Mouse (Mus musculus) erythroblast, embryonic 14.5 days (primary cell): ENCODE results near the gene Ypel2. TPM values are rescaled to one million over a fixed set of nuclear protein-coding genes. Genes with fewer than 3 reads are reported as not detected.

Source experiments
- H3K27me3 ChIP-seq: 2 replicates; pipeline ENCODE4 v1.6.1; 2012; ENCODE audit warnings: inconsistent platforms; ENCODE audit not compliant: control insufficient read depth
- H3K36me3 ChIP-seq: 2 replicates; pipeline ENCODE4 v1.6.1; 2012; ENCODE audit warnings: mild to moderate bottlenecking, inconsistent platforms; ENCODE audit not compliant: control insufficient read depth
- H3K4me1 ChIP-seq: 2 replicates; pipeline ENCODE4 v1.6.1; 2012; ENCODE audit warnings: inconsistent platforms; ENCODE audit not compliant: control insufficient read depth
- H3K4me3 ChIP-seq: replicated peaks from 2 replicates; pipeline ENCODE3; 2012; ENCODE audit warnings: moderate library complexity, mild to moderate bottlenecking, inconsistent platforms
- H3K9me3 ChIP-seq: 2 replicates; pipeline ENCODE4 v1.6.1; 2012; ENCODE audit warnings: low read length, inconsistent platforms, mixed read lengths; ENCODE audit not compliant: control insufficient read depth
- GATA1 ChIP-seq: IDR thresholded peaks from 2 replicates; pipeline ENCODE4 v1.6.1; 2012; ENCODE audit warnings: low read length, inconsistent platforms, mixed read lengths
- TAL1 ChIP-seq: IDR thresholded peaks from 3 replicates; pipeline ENCODE4 v1.6.1; 2012; ENCODE audit warnings: low read length, inconsistent platforms, mixed read lengths
- polyA plus RNA-seq: library from polyadenylated mRNA; stranded (reverse); fragments of >175 nt; gene quantifications from 2 replicates; pipeline ENCODE4 v1.2.3, GENCODE M21; 2012

Gene Ypel2
- polyA plus RNA-seq, 1 experiment, result 0.01 TPM

- Histone ChIP-seq H3K9me3 (no peaks in the 10 kb centered on the region), H3K27me3 (no peaks in the 10 kb centered on the region), H3K4me3 (no peak overlapping the region), H3K4me1 (peaks cover 10% of the 10 kb centered on the region), H3K36me3 (no peaks in the 10 kb centered on the region)
- TF ChIP-seq TAL1 (no peak), GATA1 (no peak)
Measured at GRCm38 (mm10) chr11:86958182-86958581, 35.3 kb downstream of the Ypel2 start.

GRCm38 (mm10) chr11:86956363-86956762, 37.1 kb downstream of the Ypel2 start:
- H3K36me3 ChIP-seq, result no peaks in the 10 kb centered on the region
- TF ChIP-seq TAL1 (no peak), GATA1 (no peak)
- no peaks in the 10 kb centered on the region for H3K9me3 ChIP-seq
- no peaks in the 10 kb centered on the region for H3K4me1 ChIP-seq
- H3K27me3 ChIP-seq, result no peaks in the 10 kb centered on the region
- no peak overlapping the region for H3K4me3 ChIP-seq

GRCm38 (mm10) chr11:86954616-86955270, 38.8 kb downstream of the Ypel2 start:
- no peaks in the 10 kb centered on the region for H3K9me3 ChIP-seq
- H3K36me3 ChIP-seq, result no peaks in the 10 kb centered on the region
- TF ChIP-seq TAL1 (no peak), GATA1 (no peak)
- H3K27me3 ChIP-seq, result no peaks in the 10 kb centered on the region
- H3K4me1 ChIP-seq, result no peaks in the 10 kb centered on the region
- no peak overlapping the region for H3K4me3 ChIP-seq

- Histone ChIP-seq H3K27me3 (no peaks in the 10 kb centered on the region), H3K4me3 (no peak overlapping the region), H3K9me3 (no peaks in the 10 kb centered on the region), H3K4me1 (no peaks in the 10 kb centered on the region), H3K36me3 (no peaks in the 10 kb centered on the region)
- TF ChIP-seq TAL1, result no peak
- TF ChIP-seq GATA1, result no peak
Measured at GRCm38 (mm10) chr11:86953096-86953495, 40.4 kb downstream of the Ypel2 start.

- H3K4me1 ChIP-seq, result no peaks in the 10 kb centered on the region
- H3K4me3 ChIP-seq, result no peak overlapping the region
- H3K27me3 ChIP-seq, result no peaks in the 10 kb centered on the region
- TF ChIP-seq GATA1 (no peak), TAL1 (no peak)
- H3K36me3 ChIP-seq, result no peaks in the 10 kb centered on the region
- H3K9me3 ChIP-seq, result no peaks in the 10 kb centered on the region
Measured at GRCm38 (mm10) chr11:86952659-86953058, 40.8 kb downstream of the Ypel2 start.

- H3K9me3 ChIP-seq, result no peaks in the 10 kb centered on the region
- no peaks in the 10 kb centered on the region for H3K36me3 ChIP-seq
- H3K4me3 ChIP-seq, result no peak overlapping the region
- H3K4me1 ChIP-seq, result no peaks in the 10 kb centered on the region
- no peaks in the 10 kb centered on the region for H3K27me3 ChIP-seq
- TF ChIP-seq GATA1 (no peak), TAL1 (no peak)
Measured at GRCm38 (mm10) chr11:86951672-86952071, 41.8 kb downstream of the Ypel2 start.

- no peaks in the 10 kb centered on the region for H3K36me3 ChIP-seq
- no peak for TF ChIP-seq GATA1
- TF ChIP-seq TAL1, result no peak
- H3K9me3 ChIP-seq, result no peaks in the 10 kb centered on the region
- no peak overlapping the region for H3K4me3 ChIP-seq
- H3K27me3 ChIP-seq, result no peaks in the 10 kb centered on the region
- H3K4me1 ChIP-seq, result no peaks in the 10 kb centered on the region
Measured at GRCm38 (mm10) chr11:86950491-86950890, 43.0 kb downstream of the Ypel2 start.

GRCm38 (mm10) chr11:86949951-86950441, 43.5 kb downstream of the Ypel2 start:
- Histone ChIP-seq H3K4me3 (no peak overlapping the region), H3K27me3 (no peaks in the 10 kb centered on the region), H3K36me3 (no peaks in the 10 kb centered on the region), H3K4me1 (no peaks in the 10 kb centered on the region), H3K9me3 (no peaks in the 10 kb centered on the region)
- no peak for TF ChIP-seq TAL1
- TF ChIP-seq GATA1, result no peak

- Histone ChIP-seq H3K9me3 (no peaks in the 10 kb centered on the region), H3K4me1 (no peaks in the 10 kb centered on the region), H3K27me3 (no peaks in the 10 kb centered on the region), H3K4me3 (no peak overlapping the region), H3K36me3 (no peaks in the 10 kb centered on the region)
- TF ChIP-seq TAL1, result no peak
- TF ChIP-seq GATA1, result no peak
Measured at GRCm38 (mm10) chr11:86946644-86947195, 46.8 kb downstream of the Ypel2 start.

- no peaks in the 10 kb centered on the region for H3K4me1 ChIP-seq
- H3K9me3 ChIP-seq, result no peaks in the 10 kb centered on the region
- H3K27me3 ChIP-seq, result no peaks in the 10 kb centered on the region
- H3K36me3 ChIP-seq, result no peaks in the 10 kb centered on the region
- H3K4me3 ChIP-seq, result no peak overlapping the region
- TF ChIP-seq GATA1 (no peak), TAL1 (no peak)
Measured at GRCm38 (mm10) chr11:86945933-86946332, 47.6 kb downstream of the Ypel2 start.
